ENCODE assay signal across 16 mouse cellular contexts in the genomic region with DNA sequence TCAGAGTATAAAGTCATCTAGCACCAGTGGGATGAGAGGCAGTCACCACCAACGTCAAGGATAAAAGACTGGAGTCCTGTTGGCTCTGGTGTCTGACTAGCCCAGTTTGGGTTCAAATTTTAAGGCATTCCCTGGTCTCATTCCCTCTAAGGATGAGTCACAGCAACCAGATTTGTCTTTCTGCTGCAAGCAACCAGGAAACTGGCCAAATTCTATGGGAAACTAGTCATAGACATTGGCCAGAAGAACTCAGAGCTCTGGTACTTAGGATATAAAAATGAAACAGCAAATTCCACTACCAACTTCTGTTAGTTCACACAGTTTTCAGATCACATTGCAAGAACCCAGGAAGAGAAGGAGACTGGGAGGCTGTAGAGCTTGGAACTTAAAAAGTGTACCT.
A peak's percentile ranks its signal among the peaks of the same experiment; 100 is the strongest.
DNase-seq lines count a peak whose midpoint lies in the region; TF ChIP-seq lines count a peak whose summit lies in the region.
"Had no signal": no experiment of that assay in that cellular context is flagged by ENCODE, and none has a peak within 500 bp of the region (broad histone marks: within the 10 kb centered on the region; RNA-seq: fewer than 3 reads in every experiment).

No protein-coding gene starts in this region.

- TF ChIP-seq CTCF in left cerebral cortex, adult 2 months (IDR thresholded peaks at IDR 0.05): no peak

- H3K4me3 ChIP-seq in left cerebral cortex, adult 2 months: no peak overlapping the region
- H3K4me3 ChIP-seq: embryonic facial prominence, embryonic 12.5 days; midbrain, embryonic 13.5 days; stomach, embryonic 15.5 days had no signal

- DNase-seq in heart, adult 9 months (ENCODE audit: low spot score in 2 of 2): peak; percentile 39 to 45
- no peak for DNase-seq in heart, postnatal 4 days
- DNase-seq in 3134 (ENCODE audit: extremely low read depth, insufficient read length, low spot score): peak; percentile 48
- peak; percentile 87 for DNase-seq in Muller cell, postnatal 12 days (ENCODE audit: inconsistent ontology term)
- peak in 1 of 2 experiments; percentile 18 for DNase-seq in left cerebral cortex, adult 2 months (ENCODE audit: extremely low spot score in 1 of 2, low spot score in 2 of 2)
- no peak for DNase-seq in spleen, postnatal 36 days (ENCODE audit: low spot score in 2 of 2)
- DNase-seq in kidney, adult 11 months: no peak
- DNase-seq: adrenal gland, postnatal 36 days; cerebellum, adult 8-10 months; kidney, adult 8-10 months; kidney, postnatal 36 days; lung, embryonic 14.5 days; spleen, adult 18-20 months had no signal

- H3K27ac ChIP-seq in left cerebral cortex, adult 2 months: peak overlapping the region; percentile 16; the same call in 1 of the 2 replicates
- H3K27ac ChIP-seq: embryonic facial prominence, embryonic 12.5 days; midbrain, embryonic 13.5 days; stomach, embryonic 15.5 days had no signal

- intact Hi-C loops in left cerebral cortex, adult 2 months (cut with DNase I): no loop called here

Comparison
In these comparisons a context has a peak if more than half of its experiments do, and no peak if none do; other contexts are left out.
1. DNase-seq: peak in heart, adult 9 months (2 of 2), 3134 (single experiment) and Muller cell, postnatal 12 days (single experiment); none in heart, postnatal 4 days (single experiment), spleen, postnatal 36 days (0 of 2) and kidney, adult 11 months (single experiment).